Mouse (Mus musculus) liver, embryonic 14.5 days (tissue): ENCODE data around the gene Fam183b.

Experiments used
- CTCF ChIP-seq: IDR thresholded peaks from 2 replicates; pipeline ENCODE4 v1.5.1; 2016; ENCODE audit warnings: antibody characterized with exemption, low read depth, control low read depth
- EP300 ChIP-seq: IDR thresholded peaks from 2 replicates; pipeline ENCODE4 v1.6.1; 2016; ENCODE audit warnings: antibody characterized with exemption, low read depth

- TF ChIP-seq CTCF (no peak), EP300 (no peak)
These were observed 2.6 kb upstream of the Fam183b start for GRCm38 (mm10) chr11:58804393-58804792.
